Mouse (Mus musculus) thymus, postnatal 10 days (tissue): ENCODE data around the gene Bicra.
A peak's percentile ranks its signal among the peaks of the same experiment; 100 is the strongest.

ENCODE experiments used
- DNase-seq, 2 experiments: peaks; one replicate each; pipeline ENCODE4 v3.0.0; 2021; ENCODE audit warnings: low spot score in 2 of 2

Gene Bicra

GRCm38 (mm10) chr7:16048164-16048564 is 443 bp upstream of the Bicra start:
- DNase-seq, result peak; percentile 94 to 96

- peak; percentile 59 to 63 for DNase-seq
Measured at GRCm38 (mm10) chr7:16046481-16047337, 1.0 kb downstream of the Bicra start.

- DNase-seq, result peak; percentile 85
Measured at GRCm38 (mm10) chr7:16046101-16046480, 1.6 kb downstream of the Bicra start.

GRCm38 (mm10) chr7:16045538-16045937 is 2.2 kb downstream of the Bicra start:
- DNase-seq, result no peak

- DNase-seq, result no peak
Measured at GRCm38 (mm10) chr7:16044531-16044930, 3.2 kb downstream of the Bicra start.

- DNase-seq, result no peak
Measured at GRCm38 (mm10) chr7:16043861-16044435, 3.8 kb downstream of the Bicra start.

GRCm38 (mm10) chr7:16042850-16043775 is 4.6 kb downstream of the Bicra start:
- no peak for DNase-seq

GRCm38 (mm10) chr7:16041208-16041607 is 6.5 kb downstream of the Bicra start:
- DNase-seq, result no peak

GRCm38 (mm10) chr7:16039363-16039762 is 8.4 kb downstream of the Bicra start:
- DNase-seq, result no peak

- no peak for DNase-seq
Measured at GRCm38 (mm10) chr7:16036972-16037371, 10.7 kb downstream of the Bicra start.

- DNase-seq, result no peak
Measured at GRCm38 (mm10) chr7:16033580-16034461, 13.9 kb downstream of the Bicra start.

GRCm38 (mm10) chr7:16033059-16033458 is 14.7 kb downstream of the Bicra start:
- no peak for DNase-seq

GRCm38 (mm10) chr7:16031072-16031471 is 16.6 kb downstream of the Bicra start:
- DNase-seq, result no peak

- DNase-seq, result no peak
Measured at GRCm38 (mm10) chr7:16028102-16028927, 19.4 kb downstream of the Bicra start.

- DNase-seq, result no peak
Measured at GRCm38 (mm10) chr7:16024603-16025222, 23.0 kb downstream of the Bicra start.

- no peak for DNase-seq
Measured at GRCm38 (mm10) chr7:16019256-16020094, 28.2 kb downstream of the Bicra start.

- peak; percentile 43 to 46 for DNase-seq
Measured at GRCm38 (mm10) chr7:16018016-16018810, 29.5 kb downstream of the Bicra start.

GRCm38 (mm10) chr7:16015384-16015783 is 32.3 kb downstream of the Bicra start:
- DNase-seq, result no peak
